Mouse (Mus musculus) right cerebral cortex, adult 18-20 months (tissue): Measurements from ENCODE around the gene Gnmt.

Source experiments
- DNase-seq: peaks from one replicate; pipeline ENCODE4 v3.0.0; 2022; ENCODE audit warnings: mixed read lengths

Gnmt gene

DNA sequence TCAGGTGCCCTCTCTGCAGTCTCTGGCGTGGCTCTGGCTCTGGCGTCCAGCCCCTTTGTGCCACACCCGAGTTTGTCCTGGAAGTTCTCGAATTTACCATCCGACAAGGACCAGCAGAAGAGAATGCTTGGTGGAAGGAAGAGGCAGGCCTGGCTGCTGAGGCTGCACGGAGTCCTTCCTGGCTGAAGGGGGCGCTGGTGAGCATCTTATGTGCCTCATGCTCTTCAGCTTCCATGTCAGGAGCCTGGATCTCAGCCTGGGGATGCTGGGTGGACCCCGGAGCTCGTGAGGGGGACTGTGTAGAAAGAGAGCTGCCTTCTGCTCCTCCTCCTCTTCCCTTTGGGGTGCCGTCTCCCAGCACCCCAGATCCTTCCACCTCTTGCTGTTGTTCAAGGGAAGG is 7.2 kb upstream of the Gnmt start:
- no peak for DNase-seq

DNA sequence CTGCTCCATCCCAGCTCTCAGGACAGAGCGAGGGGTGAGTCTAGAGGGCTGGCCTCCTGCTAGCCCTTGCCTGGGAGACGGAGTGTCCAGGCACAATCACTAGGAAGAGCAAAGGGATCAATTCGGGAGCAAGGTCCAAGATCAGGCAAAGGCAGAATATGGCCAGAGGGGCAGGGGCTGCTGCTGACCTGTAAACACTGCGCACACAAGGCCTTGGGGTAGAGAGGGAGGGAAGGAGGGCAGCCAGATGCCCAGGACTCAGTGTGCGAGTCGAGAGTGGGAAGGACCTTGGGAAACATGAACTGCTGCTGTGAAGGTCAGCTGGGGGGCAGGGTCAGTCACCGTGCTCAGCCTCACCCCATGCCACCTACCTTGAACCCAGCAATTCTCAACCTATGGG is 6.3 kb upstream of the Gnmt start:
- no peak for DNase-seq

DNA sequence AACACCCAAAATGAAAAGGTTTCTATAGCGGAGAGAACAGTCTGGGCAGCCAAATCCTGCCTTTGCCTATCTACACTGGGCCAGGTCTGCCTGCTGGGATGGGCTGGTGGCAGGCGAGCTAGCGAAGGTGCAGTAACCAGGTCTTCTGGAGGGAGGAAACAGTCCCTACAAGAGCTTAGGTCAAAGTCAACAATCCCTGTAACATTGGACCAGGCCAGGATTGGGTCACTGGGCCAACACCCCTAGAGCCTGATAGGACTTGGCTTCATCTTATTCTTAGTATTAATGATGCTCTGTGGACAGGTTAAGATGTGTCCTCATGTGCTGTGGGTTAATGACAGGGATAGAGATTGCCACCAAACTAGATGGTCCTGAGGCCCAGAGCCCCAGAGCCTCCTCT is 5.1 kb upstream of the Gnmt start:
- DNase-seq = no peak

DNA sequence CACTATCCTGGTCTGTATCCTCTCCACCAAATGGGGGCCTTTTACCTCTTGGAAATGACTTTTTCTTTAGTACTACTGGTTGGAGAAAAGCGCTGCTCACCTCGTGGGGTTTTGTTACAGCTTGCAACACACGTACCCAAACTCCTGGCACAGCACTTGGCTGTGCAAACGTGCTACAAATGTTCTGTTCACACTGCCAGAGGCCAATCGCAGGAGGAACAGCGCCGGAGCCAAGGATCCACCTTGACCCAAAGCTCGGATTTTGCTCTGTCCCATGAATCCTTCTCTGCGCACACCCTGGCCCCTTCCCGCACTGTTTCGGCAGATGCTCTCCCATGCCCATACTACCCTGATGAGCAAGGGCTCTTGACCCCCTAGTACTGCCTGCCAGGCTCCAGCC is 472 bp downstream of the Gnmt start:
- DNase-seq = no peak

DNA sequence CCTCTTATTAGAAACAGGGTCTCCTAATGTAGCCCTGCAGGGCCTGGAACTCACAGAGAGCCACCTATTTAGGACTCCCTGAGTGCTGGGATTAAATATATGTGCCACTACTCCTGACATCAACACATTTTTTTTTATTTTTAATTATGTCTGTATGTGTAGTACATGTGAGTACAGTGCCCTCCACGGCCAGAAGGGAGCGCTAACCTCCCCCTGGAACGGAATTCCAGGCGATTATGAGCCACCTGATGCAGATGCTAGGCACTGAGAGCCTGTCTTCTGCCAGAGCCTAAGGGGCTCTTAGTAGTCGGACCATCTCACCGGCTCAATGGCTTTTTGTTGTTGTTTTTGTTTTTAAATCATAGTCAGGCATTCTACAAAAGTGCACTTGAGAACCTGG is 947 bp downstream of the Gnmt start:
- no peak for DNase-seq

DNA sequence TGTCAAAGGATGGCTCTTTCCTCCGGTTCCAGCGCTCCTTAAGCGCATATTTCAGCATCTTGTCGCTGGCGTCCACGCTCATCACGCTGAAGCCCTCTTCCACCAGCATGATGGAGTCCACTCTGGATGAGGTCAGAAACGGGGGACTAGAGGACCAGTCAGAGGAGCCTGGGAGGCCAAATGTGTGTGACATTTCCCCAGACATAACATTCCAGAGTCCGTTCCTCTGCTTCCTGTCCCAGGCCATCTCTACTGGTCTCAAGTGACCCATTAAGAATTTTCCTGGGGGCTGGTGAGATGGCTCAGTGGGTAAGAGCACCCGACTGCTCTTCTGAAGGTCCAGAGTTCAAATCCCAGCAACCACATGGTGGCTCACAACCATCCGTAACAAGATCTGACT is 1.7 kb downstream of the Gnmt start:
- DNase-seq = no peak

DNA sequence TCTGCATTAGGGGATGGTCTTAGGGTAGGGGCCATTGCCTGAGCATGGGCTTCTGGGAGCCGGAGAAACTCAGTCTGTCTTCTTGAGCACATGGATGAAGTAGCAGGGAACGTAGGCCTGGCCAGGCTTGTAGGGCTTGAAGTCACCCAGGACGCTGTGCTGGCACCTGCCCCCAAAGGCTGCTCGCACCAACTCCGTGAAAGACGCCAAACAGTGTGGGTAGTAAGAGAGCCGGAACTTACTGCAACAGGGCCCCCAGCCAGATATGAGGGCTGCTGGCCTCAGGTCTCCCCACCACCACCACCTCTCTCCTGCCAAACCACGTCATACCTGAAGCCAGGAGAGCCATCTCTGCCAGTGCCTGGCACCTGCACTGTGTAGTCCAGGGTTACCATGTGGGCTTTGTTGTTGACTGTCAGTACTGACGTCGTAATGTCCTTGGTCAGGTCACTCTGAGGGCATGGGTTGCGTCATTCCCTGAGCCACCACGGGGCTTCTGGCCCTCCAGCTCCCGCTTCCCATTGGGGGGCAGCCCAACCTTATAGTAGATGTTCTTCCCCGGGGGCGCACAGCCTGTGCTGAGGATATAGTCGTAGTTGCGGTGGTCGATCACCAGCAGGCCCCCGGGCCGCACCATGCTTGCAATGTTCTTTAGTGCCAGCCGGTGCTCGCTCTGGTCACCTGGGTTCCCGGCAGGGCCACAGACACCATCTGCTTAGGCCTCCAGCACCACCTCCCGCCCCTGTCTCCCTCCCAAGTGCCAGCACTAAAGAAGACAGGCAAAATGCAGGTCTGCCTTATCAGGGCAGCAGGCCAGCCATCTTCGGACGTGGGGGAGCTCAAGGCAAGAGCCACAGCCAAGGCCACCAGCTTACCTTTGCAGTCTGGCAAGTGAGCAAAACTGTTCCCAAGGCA is 3.0 kb downstream of the Gnmt start:
- no peak for DNase-seq

DNA sequence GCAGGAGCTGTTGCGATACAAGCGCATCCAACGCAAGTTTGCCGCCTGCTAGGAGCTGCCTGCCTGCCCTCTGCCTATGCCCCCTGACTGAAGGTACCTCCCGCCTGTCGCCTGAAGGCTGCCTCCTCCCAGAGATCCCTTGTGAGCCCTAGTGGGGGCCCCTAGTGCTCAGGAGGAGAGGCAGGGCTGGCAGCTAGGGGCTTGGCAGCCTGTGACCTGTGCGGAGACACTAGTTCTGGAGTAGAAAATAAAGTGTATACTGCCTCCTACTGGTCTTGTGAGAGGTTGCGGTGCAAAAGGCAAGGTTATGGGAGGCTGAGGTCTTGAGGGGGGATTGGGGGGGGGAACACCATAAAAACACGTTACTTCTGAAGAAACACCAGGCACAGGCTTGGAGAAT is 3.7 kb downstream of the Gnmt start:
- no peak for DNase-seq

DNA sequence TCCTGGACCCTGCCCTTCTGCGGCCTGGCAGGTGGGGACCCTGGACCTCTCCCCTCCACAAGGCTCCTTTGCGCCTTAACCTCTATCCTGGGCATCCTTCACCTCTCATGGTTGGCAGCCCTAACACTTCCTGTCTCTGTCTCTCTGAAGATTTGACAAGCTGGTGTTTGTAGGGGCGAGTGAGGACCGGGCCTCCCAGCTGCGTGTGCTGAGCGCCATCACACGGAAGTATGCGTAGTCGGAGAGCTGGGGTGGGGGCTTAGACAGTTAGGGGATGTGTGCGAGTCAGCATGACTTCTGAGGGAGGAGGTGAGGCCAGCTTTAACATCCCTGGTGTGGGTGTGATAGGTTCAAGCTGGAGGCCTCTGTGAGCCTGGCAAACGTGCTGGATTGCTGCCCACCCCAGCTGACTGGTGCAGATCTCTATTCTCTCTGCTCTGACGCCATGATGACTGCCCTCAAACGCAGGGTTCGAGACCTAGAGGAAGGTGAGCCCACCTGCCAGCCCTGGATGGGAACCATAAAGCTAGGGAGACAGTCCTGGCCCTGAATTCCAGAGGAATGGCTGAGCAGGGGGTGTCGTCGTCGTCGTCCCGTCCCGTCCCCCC is 4.4 kb downstream of the Gnmt start:
- no peak for DNase-seq

DNA sequence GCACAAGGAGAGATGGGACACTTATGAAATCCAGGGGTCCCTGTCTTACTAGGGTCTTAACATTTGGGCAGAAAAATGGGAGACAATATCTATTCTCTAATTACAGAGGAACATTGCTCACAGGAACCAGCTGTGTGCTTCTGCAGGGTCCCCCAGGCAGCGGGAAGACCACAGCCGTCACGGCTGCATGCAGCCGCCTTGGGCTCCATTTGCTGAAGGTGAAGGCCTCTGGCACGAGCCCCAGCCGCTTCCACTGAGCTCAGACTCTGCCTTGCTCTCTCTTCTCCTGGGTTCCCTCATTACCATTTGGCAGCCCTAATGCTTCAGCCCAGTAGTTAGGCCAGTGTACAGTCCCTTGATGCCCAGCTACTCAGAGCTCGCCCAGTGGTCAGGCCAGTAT is 7.9 kb downstream of the Gnmt start:
- DNase-seq = no peak

DNA sequence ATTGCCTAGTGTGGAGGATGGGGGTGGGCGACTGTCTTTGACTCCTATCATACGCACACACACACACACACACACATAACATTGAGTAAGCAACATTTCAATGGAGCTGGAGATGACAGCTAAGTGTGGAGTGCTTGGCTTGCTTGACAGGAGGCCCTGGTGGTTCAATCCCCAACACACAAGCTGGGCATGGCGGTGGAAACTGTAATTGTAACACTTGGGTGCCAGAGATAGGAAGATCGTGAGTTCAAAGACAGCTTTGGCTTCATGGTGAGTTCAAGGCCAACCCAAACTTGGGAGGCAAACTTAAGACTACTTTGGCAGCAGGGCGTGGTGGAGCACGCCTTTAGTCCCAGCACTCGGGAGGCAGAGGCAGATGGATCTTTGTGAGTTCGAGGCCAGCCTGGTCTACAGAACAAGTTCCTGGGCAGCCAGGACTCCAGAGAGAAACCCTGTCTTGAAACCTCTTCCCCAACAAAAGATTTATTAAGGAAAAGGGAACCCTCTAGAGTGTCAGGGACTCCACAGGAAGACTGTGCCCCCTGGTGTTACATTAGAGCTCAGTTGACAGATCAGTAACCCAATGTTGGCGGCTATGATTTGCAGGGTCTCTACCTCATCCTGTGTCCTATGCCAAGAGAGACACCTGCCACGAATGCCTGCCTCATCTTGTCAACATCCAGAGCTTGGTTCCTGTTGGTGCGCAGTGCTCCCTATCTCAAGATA is 14.0 kb downstream of the Gnmt start:
- no peak for DNase-seq

DNA sequence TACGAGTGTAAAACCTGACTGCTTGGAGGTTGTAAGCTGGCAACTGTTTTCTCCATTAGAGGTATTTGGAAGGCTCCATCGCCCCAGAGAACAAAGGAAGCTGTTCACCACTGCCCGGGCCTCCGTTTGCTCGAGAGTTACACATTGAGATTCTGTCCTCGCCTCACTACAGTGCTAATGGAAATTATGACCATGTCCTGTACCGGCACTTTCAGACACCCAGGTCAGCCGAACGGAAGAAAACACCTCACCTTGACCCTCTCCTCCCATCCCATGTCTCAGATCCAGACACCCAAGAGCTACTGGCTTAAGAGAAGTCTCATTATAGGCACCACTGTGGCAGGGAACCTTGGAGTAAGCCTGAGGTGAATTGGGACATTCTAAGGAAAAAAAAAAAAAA is 15.1 kb downstream of the Gnmt start:
- DNase-seq = no peak

DNA sequence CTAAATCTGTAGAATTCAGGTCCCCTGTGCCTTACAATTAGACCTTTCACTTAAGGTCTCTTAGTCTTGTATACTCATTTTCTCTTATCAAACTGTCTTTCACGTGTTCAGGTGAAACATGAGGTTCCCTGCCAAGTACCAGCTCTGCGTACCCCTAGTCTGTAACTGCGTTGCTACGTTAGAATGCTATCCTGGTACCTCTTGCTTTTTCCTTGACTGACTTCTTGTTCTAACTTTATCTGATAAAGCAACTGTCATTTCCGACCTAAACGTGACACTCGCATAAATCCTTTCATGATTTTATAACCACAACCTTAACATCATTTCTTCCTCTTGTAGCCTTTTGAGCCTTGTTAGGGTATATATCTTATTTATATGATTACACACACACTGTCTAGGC is 16.5 kb downstream of the Gnmt start:
- no peak for DNase-seq

DNA sequence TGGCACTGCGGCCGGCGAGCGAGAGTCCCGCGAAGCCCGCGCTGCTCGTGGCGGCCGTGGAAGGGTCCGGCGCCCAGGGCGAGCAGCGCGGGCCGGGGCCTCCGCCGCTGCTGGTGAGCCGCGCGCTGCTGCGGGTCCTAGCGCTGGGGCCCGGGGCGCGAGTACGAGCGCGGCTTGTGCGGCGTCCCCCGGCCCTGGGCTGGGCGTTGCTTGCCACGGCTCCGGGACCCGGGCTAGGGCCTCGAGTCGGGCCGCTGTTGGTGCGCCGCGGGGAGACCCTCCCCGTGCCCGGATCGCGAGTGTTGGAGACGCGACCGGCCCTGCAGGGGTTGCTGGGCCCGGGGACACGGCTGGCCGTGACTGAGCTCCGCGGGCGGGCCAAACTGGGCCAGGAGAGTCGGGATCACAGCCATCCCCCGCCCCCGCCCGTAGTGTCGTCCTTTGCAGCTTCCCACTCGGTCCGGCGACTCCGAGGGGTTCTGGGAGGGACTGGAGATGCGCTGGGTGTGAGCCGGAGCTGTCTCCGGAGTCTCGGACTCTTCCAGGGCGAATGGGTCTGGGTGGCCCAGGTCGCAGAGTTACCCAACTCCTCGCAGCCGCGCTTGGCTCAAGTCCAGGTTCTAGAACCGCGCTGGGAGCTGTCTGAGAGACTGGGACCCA is 17.2 kb downstream of the Gnmt start:
- peak; percentile 23 for DNase-seq

DNA sequence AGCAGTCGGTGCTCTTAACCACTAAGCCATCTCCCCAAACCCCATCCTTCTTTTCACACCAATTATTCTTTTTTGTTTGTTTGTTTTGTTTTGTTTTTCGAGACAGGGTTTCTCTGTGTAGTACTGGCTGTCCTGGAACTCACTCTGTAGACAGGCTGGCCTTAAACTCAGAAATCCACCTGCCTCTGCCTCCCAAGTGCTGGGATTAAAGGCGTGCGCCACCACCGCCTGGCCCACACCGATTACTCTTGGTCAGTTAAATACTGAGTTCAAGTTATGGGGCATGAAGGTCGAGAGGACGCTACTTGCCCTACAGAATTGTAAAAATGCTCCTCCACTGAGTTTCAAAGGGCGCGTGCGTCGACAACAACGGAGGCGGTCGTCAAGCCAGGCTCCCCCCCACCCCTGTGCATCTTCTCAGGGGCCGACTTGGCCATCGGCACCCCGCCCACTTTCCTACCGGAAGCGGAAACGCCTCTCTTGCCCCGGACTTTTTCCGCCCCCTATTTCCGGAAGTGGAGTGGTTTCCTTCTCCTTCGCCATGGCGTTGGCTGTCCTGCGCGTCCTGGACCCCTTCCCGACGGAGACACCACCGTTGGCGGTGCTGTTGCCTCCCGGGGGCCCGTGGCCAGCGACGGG is 17.9 kb downstream of the Gnmt start, which contains the start of gene Pex6:
TSS of gene Pex6 (plus strand) at position 505 of the 639 bp plus-strand sequence.
- peak; percentile 95 for DNase-seq

DNA sequence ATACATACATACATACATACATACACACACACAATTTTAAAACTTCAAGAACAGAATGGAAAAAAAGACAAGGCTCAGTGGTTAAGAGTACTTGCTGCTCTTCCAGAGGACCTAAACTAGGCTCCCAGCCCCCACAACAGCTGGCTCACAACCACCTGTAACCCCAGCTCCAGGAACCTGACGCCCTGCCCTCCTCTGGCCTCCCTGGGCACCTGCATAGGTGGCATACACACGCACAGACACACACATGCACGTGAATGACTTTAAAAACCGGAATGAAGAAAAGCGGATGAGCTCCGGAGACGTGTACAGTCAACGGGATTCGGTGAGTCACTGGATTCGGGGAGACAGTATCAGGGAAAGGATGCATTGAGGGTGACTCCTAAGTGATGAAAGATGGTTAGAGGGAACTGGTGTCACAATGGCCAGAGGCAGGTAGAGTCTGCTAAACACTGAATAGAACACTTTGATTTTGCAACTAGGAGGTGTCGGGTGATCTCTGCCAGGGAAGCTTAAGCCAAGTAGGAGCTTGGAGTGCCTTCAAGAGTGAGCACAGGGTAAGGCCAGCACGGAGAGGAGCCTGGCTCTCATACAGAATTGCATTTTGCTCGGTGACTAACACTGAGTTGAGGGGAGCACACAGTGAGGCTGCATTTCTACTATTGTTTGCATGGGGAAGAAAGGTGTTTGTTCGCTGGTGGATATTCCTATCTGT is 22.4 kb downstream of the Gnmt start:
- DNase-seq = no peak

DNA sequence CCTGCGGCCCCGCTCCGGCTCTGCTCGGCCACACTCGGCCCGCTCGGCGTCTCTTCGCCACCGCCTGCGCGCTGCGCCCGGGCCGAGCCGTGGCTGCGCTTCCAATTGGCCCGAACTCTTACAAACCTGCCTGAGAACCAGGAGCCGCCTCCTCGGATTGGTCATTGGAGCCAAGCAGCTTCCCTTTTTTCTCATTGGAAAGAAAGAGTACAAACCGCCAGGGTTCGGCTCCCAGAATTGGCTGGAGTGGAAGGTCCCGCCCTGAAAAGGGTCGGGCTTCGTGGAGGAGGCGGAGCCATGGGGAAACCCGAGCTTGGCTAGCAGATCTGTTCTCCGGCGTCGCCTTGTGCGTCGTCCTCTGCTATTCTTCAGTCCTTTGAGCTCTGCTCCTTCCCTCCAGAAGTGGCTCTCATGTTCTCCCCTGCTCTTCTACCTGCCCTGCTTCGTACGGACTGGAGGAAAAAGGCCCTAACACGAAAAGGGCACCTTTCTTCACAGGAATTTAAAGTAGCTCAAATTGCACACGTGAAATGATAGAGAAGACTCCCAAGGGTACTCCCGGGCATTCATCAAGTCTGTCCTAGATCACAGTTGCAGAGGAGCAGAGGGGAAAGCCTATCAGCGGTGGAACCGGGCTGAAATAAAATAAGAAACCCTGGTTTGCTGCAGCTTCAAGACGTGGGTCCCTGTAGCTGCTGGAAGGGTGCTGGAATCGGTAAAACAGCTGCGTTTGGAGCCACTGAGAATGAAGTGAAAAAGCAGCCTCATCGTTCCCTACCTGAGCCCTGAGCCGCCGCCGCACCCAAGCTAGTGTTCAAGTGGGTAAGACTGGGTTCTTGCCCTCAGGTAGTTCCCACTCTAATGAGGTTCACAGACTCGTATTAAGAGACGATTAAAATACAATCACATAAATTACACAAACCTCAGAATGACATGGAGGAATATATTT is 23.8 kb downstream of the Gnmt start, which contains the start of gene Ppp2r5d:
TSS of gene Ppp2r5d (minus strand) at position 225 of the 949 bp plus-strand sequence.
- peak; percentile 98 for DNase-seq

DNA sequence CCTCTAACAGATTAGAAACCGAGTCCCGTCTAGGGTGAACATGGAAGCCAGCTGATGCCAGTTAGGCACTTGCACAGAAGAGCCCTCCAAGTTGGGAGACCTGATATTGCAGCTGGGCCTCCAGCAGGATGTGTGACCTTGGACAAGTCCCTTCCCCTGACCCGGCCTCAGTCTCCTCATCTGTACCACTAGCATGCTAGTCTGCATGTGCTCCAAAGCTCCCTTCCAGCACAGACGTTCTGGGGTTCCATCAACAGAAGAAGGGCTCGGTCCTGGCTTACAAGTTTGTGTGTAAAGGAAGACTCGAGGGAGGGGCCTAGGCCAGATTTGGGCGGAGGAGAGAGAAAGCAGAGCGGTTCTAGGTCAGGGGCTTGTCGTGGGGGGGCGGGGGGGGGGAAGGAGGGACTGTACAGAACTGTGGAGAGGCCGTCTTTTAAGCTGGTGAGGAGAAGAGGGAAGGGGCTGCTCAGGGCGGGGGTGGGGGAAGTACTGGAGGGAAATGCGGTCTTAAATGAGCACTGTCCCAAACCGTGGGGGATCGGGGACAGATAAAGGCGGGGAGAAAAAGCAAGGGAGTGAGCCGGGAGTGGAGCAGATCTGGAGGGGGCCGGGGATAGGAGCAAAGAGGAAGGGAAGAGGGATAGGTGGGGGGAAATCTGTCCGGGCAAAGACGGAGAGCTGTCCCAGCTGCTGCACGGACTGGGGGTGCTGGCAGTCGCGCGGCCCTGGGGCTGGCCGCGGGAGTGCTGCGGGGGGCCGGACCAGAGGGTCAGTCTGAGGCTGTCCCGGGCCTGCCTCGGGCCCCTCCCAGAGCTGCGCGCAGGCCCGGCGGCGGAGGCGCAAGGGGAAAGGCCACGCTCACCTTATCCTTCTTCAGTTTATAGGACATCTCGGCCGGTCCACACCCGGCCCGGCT is 24.7 kb downstream of the Gnmt start:
- DNase-seq = no peak

DNA sequence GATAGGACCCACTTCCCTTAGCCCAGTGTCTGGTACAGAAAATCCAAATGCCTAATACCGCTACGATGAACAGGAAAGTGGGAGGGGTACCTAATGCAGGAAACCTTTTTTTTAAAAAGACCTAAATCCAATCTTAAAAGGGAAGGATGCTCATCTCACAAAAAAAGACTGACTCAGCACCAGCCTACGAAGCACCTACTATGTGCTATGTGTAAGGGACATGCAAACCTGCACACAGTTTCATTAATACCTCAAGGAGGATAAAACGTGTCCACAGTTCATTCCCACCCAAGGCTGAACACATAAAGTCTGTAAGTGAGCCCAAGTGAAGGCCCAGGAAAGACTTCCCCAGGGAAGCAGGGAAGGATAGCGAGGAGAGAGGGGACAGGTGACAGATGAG is 26.5 kb downstream of the Gnmt start:
- DNase-seq = no peak

DNA sequence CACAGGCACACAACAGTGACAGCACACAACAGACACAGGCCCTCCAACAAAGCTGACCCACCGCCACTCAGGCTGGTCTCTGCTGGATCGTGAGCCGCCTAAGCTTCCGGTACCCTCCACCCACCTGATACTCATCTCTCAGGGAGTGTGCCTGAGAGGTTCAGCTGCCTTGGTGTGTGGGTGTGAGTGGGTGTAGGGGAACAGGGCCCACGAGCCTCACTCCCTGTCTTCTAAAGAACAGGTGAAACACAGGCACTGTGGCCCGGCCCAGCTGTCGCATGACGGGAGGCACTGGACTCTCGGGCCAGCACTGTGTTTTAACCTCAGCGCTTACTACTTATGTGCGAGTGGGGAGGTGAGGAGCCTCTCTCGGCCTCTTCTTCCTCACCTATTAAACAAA is 26.9 kb downstream of the Gnmt start:
- no peak for DNase-seq
